ENCODE assay signal across 12 mouse cellular contexts in genomic region chr11:77808051-77808465, GRCm38 (mm10). TPM values are rescaled to one million over a fixed set of nuclear protein-coding genes. Genes with fewer than 3 reads are reported as not detected.
DNase-seq lines count a peak whose midpoint lies in the region; ATAC-seq and TF ChIP-seq lines count a peak whose summit lies in the region.
"Had no signal": no experiment of that assay in that cellular context is flagged by ENCODE, and none has a peak within 500 bp of the region (broad histone marks: within the 10 kb centered on the region; RNA-seq: fewer than 3 reads in every experiment).

No protein-coding gene starts in this region.

- peak overlapping the region; percentile 15; the same call in 1 of the 2 replicates for H3K4me2 ChIP-seq in heart, embryonic 12.5 days
- no peak overlapping the region for H3K4me2 ChIP-seq in midbrain, postnatal 0 days (ENCODE audit: low read depth, low read length, poor library complexity, severe bottlenecking)

- ATAC-seq in heart, embryonic 12.5 days (ENCODE audit: insufficient number of reproducible peaks, low FRiP score): no peak; the same call in 1 of the 2 replicates
- no peak for ATAC-seq in midbrain, postnatal 0 days (ENCODE audit: low FRiP score)

- H3K9ac ChIP-seq in heart, embryonic 12.5 days: peak overlapping the region; percentile 51
- 0 out of 2 replicates have a peak overlapping the region, but pooled peaks have one; percentile 33 for H3K9ac ChIP-seq in midbrain, postnatal 0 days (replicated peaks; ENCODE audit: low read length, poor library complexity, severe bottlenecking)

- peaks cover 28% of the 10 kb centered on the region for H3K4me1 ChIP-seq in cerebellum, adult 2 months (ENCODE audit: control insufficient read depth, insufficient read depth, low read length)
- H3K4me1 ChIP-seq in heart, embryonic 12.5 days (replicated peaks): peaks cover 78% of the 10 kb centered on the region
- H3K4me1 ChIP-seq in midbrain, postnatal 0 days (ENCODE audit: insufficient read depth, low read length): peaks cover 16% of the 10 kb centered on the region; the same call in 1 of the 2 replicates

- H3K4me3 ChIP-seq in cerebellum, adult 2 months (replicated peaks; ENCODE audit: insufficient read depth, low read depth, low read length): no peak overlapping the region
- no peak overlapping the region for H3K4me3 ChIP-seq in left cerebral cortex, adult 2 months
- H3K4me3 ChIP-seq in heart, embryonic 12.5 days: no peak overlapping the region
- H3K4me3 ChIP-seq in midbrain, postnatal 0 days (ENCODE audit: low read depth, low read length): no peak overlapping the region

- intact Hi-C loops in left cerebral cortex, adult 2 months (cut with DNase I): no loop called here

- no peak for TF ChIP-seq POLR2A in cerebellum, adult 2 months (IDR thresholded peaks at IDR 0.05; ENCODE audit: borderline replicate concordance, insufficient read depth, low read length)

- peaks cover 33% of the 10 kb centered on the region for H3K36me3 ChIP-seq in heart, embryonic 12.5 days
- no peaks in the 10 kb centered on the region for H3K36me3 ChIP-seq in midbrain, postnatal 0 days (ENCODE audit: insufficient read depth, low read length)

- H3K9me3 ChIP-seq in heart, embryonic 12.5 days (replicated peaks): no peaks in the 10 kb centered on the region
- no peaks in the 10 kb centered on the region for H3K9me3 ChIP-seq in midbrain, postnatal 0 days (ENCODE audit: low read length)

- 40% methylated on average over 5 of the region's 5 CpGs for WGBS in cerebellum, adult 2 months
- 51% methylated on average over 5 of the region's 5 CpGs for WGBS in heart, embryonic 12.5 days
- 19% methylated on average over 5 of the region's 5 CpGs for WGBS in midbrain, postnatal 0 days

- H3K27me3 ChIP-seq in cerebellum, adult 2 months (ENCODE audit: control insufficient read depth, insufficient read depth, low read length): no peaks in the 10 kb centered on the region
- no peaks in the 10 kb centered on the region for H3K27me3 ChIP-seq in heart, embryonic 12.5 days (replicated peaks)
- H3K27me3 ChIP-seq in midbrain, postnatal 0 days (ENCODE audit: insufficient read depth, low read length): no peaks in the 10 kb centered on the region

- DNase-seq in cerebellum, adult 2 months: peak; percentile 43 to 57
- no peak for DNase-seq in cerebellum, postnatal 4 days (ENCODE audit: low spot score in 2 of 2)
- peak in 1 of 2 experiments; percentile 18 for DNase-seq in left cerebral cortex, adult 2 months (ENCODE audit: extremely low spot score in 1 of 2, low spot score in 2 of 2)
- no peak for DNase-seq in left cerebral cortex, adult 9 months (ENCODE audit: low spot score in 2 of 2)
- DNase-seq in midbrain, postnatal 0 days (ENCODE audit: low spot score): no peak
- DNase-seq in spleen, postnatal 4 days (ENCODE audit: low spot score in 2 of 2): no peak
- no peak for DNase-seq in spleen, postnatal 14 days (ENCODE audit: low spot score in 2 of 2)
- DNase-seq: cerebellum, adult 11-12 months; lung, postnatal 4 days had no signal

- H3K27ac ChIP-seq in cerebellum, adult 2 months (ENCODE audit: insufficient read depth, low read length): no peak overlapping the region
- peak overlapping the region; percentile 73 for H3K27ac ChIP-seq in left cerebral cortex, adult 2 months
- H3K27ac ChIP-seq in heart, embryonic 12.5 days (ENCODE audit: poor library complexity, severe bottlenecking): peak overlapping the region; percentile 63
- H3K27ac ChIP-seq in midbrain, postnatal 0 days (ENCODE audit: low read depth, low read length): 0 out of 2 replicates have a peak overlapping the region, but pooled peaks have one; percentile 18

- no peak for TF ChIP-seq CTCF in cerebellum, adult 2 months (IDR thresholded peaks at IDR 0.05; ENCODE audit: borderline replicate concordance, insufficient read depth, low read depth, low read length)
- no peak for TF ChIP-seq CTCF in left cerebral cortex, adult 2 months (IDR thresholded peaks at IDR 0.05)
- TF ChIP-seq CTCF in midbrain, postnatal 0 days (IDR thresholded peaks at IDR 0.05): no peak

RNA-seq across cellular contexts. Expression of gene Gm10277, which starts 20.5 kb away (rescaled TPM):
- polyA plus RNA-seq in cerebellum, adult 2 months (2012; rRNA removed): not detected in 2 replicates
- total RNA-seq in left cerebral cortex, adult 2 months (2021): not detected
- 1.2 and 1.5 TPM in 2 replicates for polyA plus RNA-seq in heart, embryonic 12.5 days (2016; fragmentation: Nextera tagmentation; extraction: Ambion mirVana)
- total RNA-seq in midbrain, postnatal 0 days (2014; rRNA removed): not detected in 2 replicates
- 0.44 and 1.0 TPM in 2 replicates for polyA plus RNA-seq in midbrain, postnatal 0 days (2015; fragmentation: Nextera tagmentation; extraction: Ambion mirVana)
- total RNA-seq: layer of hippocampus, postnatal 25 days had no signal
- polyA plus RNA-seq: small intestine, adult 2 months had no signal

RNA-seq across cellular contexts. Expression of gene Myo18a, which starts 45.0 kb away (rescaled TPM):
- 56.5 and 62.1 TPM in 2 replicates for polyA plus RNA-seq in cerebellum, adult 2 months (2012; rRNA removed)
- 100 to 1,000 TPM; 164 to 169 TPM for total RNA-seq in left cerebral cortex, adult 2 months (2021)
- 154 and 164 TPM in 2 replicates for polyA plus RNA-seq in heart, embryonic 12.5 days (2016; fragmentation: Nextera tagmentation; extraction: Ambion mirVana)
- 74.2 and 82.0 TPM in 2 replicates for total RNA-seq in midbrain, postnatal 0 days (2014; rRNA removed)
- polyA plus RNA-seq in midbrain, postnatal 0 days (2015; fragmentation: Nextera tagmentation; extraction: Ambion mirVana): 30.4 and 35.0 TPM in 2 replicates

Comparison
In these comparisons a context has a peak if more than half of its experiments do, and no peak if none do; other contexts are left out.
1. DNase-seq: peak in cerebellum, adult 2 months (2 of 2); none in cerebellum, postnatal 4 days (0 of 2), left cerebral cortex, adult 9 months (0 of 2), midbrain, postnatal 0 days (single experiment), spleen, postnatal 4 days (0 of 2) and spleen, postnatal 14 days (0 of 2).